Mouse (Mus musculus) hindbrain, embryonic 13.5 days (tissue): ENCODE measurements around the gene Nlrp10. TPM values are rescaled to one million over a fixed set of nuclear protein-coding genes. Genes with fewer than 3 reads are reported as not detected.
A peak's percentile ranks its signal among the peaks of the same experiment; 100 is the strongest.

Experiments
- ATAC-seq: fragments of 200-750 bp; cut with Nextera tagmentation; 2 replicates; pipeline ENCODE4 v1.8.0; 2017; ENCODE audit warnings: moderate TSS enrichment; ENCODE audit not compliant: low FRiP score
- H3K27ac ChIP-seq: fragments of 300-500 bp; sonication (generic); 2 replicates; pipeline ENCODE4 v1.5.1; 2015; ENCODE audit warnings: inconsistent platforms, mild to moderate bottlenecking, moderate library complexity
- H3K27me3 ChIP-seq: fragments of 300-500 bp; sonication (generic); 2 replicates; pipeline ENCODE4 v1.6.1; 2015; ENCODE audit warnings: mild to moderate bottlenecking, inconsistent platforms
- H3K36me3 ChIP-seq: fragments of 300-500 bp; sonication (generic); 2 replicates; pipeline ENCODE4 v1.6.1; 2015; ENCODE audit warnings: mild to moderate bottlenecking, inconsistent platforms
- H3K4me1 ChIP-seq: fragments of 300-500 bp; sonication (generic); replicated peaks from 2 replicates; pipeline ENCODE4 v1.6.1; 2015; ENCODE audit warnings: inconsistent platforms
- H3K4me2 ChIP-seq: fragments of 300-500 bp; sonication (generic); 2 replicates; pipeline ENCODE4 v1.6.1; 2015; ENCODE audit warnings: inconsistent platforms, mild to moderate bottlenecking, moderate library complexity
- H3K4me3 ChIP-seq: fragments of 300-500 bp; sonication (generic); 2 replicates; pipeline ENCODE4 v1.5.1; 2015; ENCODE audit warnings: mild to moderate bottlenecking, inconsistent platforms
- H3K9ac ChIP-seq: fragments of 300-500 bp; sonication (generic); 2 replicates; pipeline ENCODE4 v1.6.1; 2015; ENCODE audit warnings: mild to moderate bottlenecking, inconsistent platforms
- H3K9me3 ChIP-seq: fragments of 300-500 bp; sonication (generic); 2 replicates; pipeline ENCODE4 v1.6.1; 2016; ENCODE audit warnings: inconsistent platforms
- WGBS: fragments of 180-500 bp; shearing (Covaris S2); methylation state at CpG from one replicate; pipeline ENCODE4 v1.1.7; 2015; 5-methylcytosine and 5-hydroxymethylcytosine counted together
- polyA plus RNA-seq: library from polyadenylated mRNA; unstranded; fragments of >200 nt; fragmentation: Nextera tagmentation; extraction: Ambion mirVana; gene quantifications from 2 replicates; pipeline ENCODE4 v1.2.1, GENCODE M21; 2015

The Nlrp10 gene
- 0.04 TPM in 1 of 2 replicates, not detected in the other for polyA plus RNA-seq

GRCm38 (mm10) chr7:108929726-108930393, at the start of gene Nlrp10:
Gene Nlrp10 (minus strand): TSS chr7:108930178.
- H3K9ac ChIP-seq, result no peak within 1 kb of the TSS

GRCm38 (mm10) chr7:108972273-108972672, 42.3 kb upstream of the Nlrp10 start:
- H3K27me3 ChIP-seq, result peaks cover 19% of the 10 kb centered on the region
- H3K27ac ChIP-seq, result peak overlapping the region; percentile 65
- no peak overlapping the region for H3K4me3 ChIP-seq
- no peaks in the 10 kb centered on the region for H3K9me3 ChIP-seq
- 28% methylated on average over 6 of the region's 6 CpGs for WGBS
- no peak overlapping the region for H3K9ac ChIP-seq
- H3K36me3 ChIP-seq, result no peaks in the 10 kb centered on the region
- peak overlapping the region; percentile 17; the same call in 1 of the 2 replicates for H3K4me2 ChIP-seq
- peaks cover 24% of the 10 kb centered on the region for H3K4me1 ChIP-seq
- peak; percentile 85 for ATAC-seq

More at GRCm38 (mm10) chr7:108929726-108930393, at the start of gene Nlrp10:
- no peak within 1 kb of the TSS for H3K4me3 ChIP-seq
- 82% methylated on average over 6 of the region's 6 CpGs for WGBS
- H3K27me3 ChIP-seq, result 0 out of 2 replicates have a peak, but pooled peaks cover 12% of the 10 kb centered on the region
- H3K36me3 ChIP-seq, result no peaks in the 10 kb centered on the region
- no peak for ATAC-seq
- H3K4me2 ChIP-seq, result no peak within 1 kb of the TSS
- no peaks in the 10 kb centered on the region for H3K9me3 ChIP-seq
- peaks cover 2% of the 10 kb centered on the region for H3K4me1 ChIP-seq
- no peak within 1 kb of the TSS for H3K27ac ChIP-seq

- Histone ChIP-seq H3K36me3 (no peaks in the 10 kb centered on the region), H3K4me2 (no peak overlapping the region), H3K27me3 (peaks cover 19% of the 10 kb centered on the region), H3K4me1 (peaks cover 37% of the 10 kb centered on the region), H3K27ac (no peak overlapping the region), H3K9me3 (no peaks in the 10 kb centered on the region), H3K9ac (no peak overlapping the region), H3K4me3 (no peak overlapping the region)
- 43% methylated on average over 6 of the region's 6 CpGs for WGBS
- no peak for ATAC-seq
Measured at GRCm38 (mm10) chr7:108968201-108968600, 38.2 kb upstream of the Nlrp10 start.

GRCm38 (mm10) chr7:108966742-108967362, 36.9 kb upstream of the Nlrp10 start:
- Histone ChIP-seq H3K36me3 (no peaks in the 10 kb centered on the region), H3K4me3 (no peak overlapping the region), H3K4me2 (no peak overlapping the region), H3K27ac (no peak overlapping the region), H3K9ac (peak overlapping the region; percentile 44; the same call in 1 of the 2 replicates), H3K4me1 (peaks cover 27% of the 10 kb centered on the region), H3K27me3 (peaks cover 19% of the 10 kb centered on the region), H3K9me3 (no peaks in the 10 kb centered on the region)
- 30% methylated on average over 7 of the region's 7 CpGs for WGBS
- ATAC-seq, result peak; percentile 70

- H3K4me3 ChIP-seq, result no peak overlapping the region
- no peak for ATAC-seq
- H3K9ac ChIP-seq, result no peak overlapping the region
- no peaks in the 10 kb centered on the region for H3K9me3 ChIP-seq
- H3K4me1 ChIP-seq, result peaks cover 22% of the 10 kb centered on the region
- H3K36me3 ChIP-seq, result no peaks in the 10 kb centered on the region
- 41% methylated on average over 2 of the region's 2 CpGs for WGBS
- H3K4me2 ChIP-seq, result no peak overlapping the region
- H3K27me3 ChIP-seq, result peaks cover 17% of the 10 kb centered on the region
- no peak overlapping the region for H3K27ac ChIP-seq
Measured at GRCm38 (mm10) chr7:108965968-108966367, 36.0 kb upstream of the Nlrp10 start.

- Histone ChIP-seq H3K36me3 (no peaks in the 10 kb centered on the region), H3K4me3 (no peak overlapping the region), H3K4me1 (no peaks in the 10 kb centered on the region), H3K9me3 (no peaks in the 10 kb centered on the region), H3K4me2 (no peak overlapping the region), H3K27me3 (peaks cover 7% of the 10 kb centered on the region), H3K9ac (no peak overlapping the region), H3K27ac (no peak overlapping the region)
- no peak for ATAC-seq
- WGBS, result 83% methylated on average over 2 of the region's 2 CpGs
Measured at GRCm38 (mm10) chr7:108957734-108958133, 27.8 kb upstream of the Nlrp10 start.

GRCm38 (mm10) chr7:108954185-108954584, 24.2 kb upstream of the Nlrp10 start:
- WGBS, result 60% methylated on average over 4 of the region's 4 CpGs
- Histone ChIP-seq H3K4me3 (no peak overlapping the region), H3K4me1 (peaks cover 24% of the 10 kb centered on the region), H3K9ac (no peak overlapping the region), H3K27me3 (peaks cover 37% of the 10 kb centered on the region), H3K9me3 (no peaks in the 10 kb centered on the region), H3K36me3 (no peaks in the 10 kb centered on the region), H3K4me2 (no peak overlapping the region), H3K27ac (no peak overlapping the region)
- no peak for ATAC-seq

- H3K4me1 ChIP-seq, result peaks cover 24% of the 10 kb centered on the region
- H3K4me3 ChIP-seq, result no peak overlapping the region
- WGBS, result 87% methylated on average over 6 of the region's 6 CpGs
- ATAC-seq, result no peak
- no peak overlapping the region for H3K9ac ChIP-seq
- no peaks in the 10 kb centered on the region for H3K36me3 ChIP-seq
- no peak overlapping the region for H3K27ac ChIP-seq
- H3K4me2 ChIP-seq, result no peak overlapping the region
- peaks cover 42% of the 10 kb centered on the region for H3K27me3 ChIP-seq
- no peaks in the 10 kb centered on the region for H3K9me3 ChIP-seq
Measured at GRCm38 (mm10) chr7:108952801-108953200, 22.8 kb upstream of the Nlrp10 start.

- H3K36me3 ChIP-seq, result peaks cover 5% of the 10 kb centered on the region
- peaks cover 24% of the 10 kb centered on the region for H3K4me1 ChIP-seq
- under 1% methylated on average over 52 of the region's 52 CpGs for WGBS
- peak; percentile 78 for ATAC-seq
- H3K9ac ChIP-seq, result peak overlapping the region; percentile 79
- H3K4me3 ChIP-seq, result peak overlapping the region; percentile 71
- H3K27me3 ChIP-seq, result peaks cover 42% of the 10 kb centered on the region
- H3K9me3 ChIP-seq, result no peaks in the 10 kb centered on the region
- H3K27ac ChIP-seq, result peak overlapping the region; percentile 76
- H3K4me2 ChIP-seq, result peak overlapping the region; percentile 87
Measured at GRCm38 (mm10) chr7:108950762-108951331, 20.9 kb upstream of the Nlrp10 start.

- Histone ChIP-seq H3K27me3 (peaks cover 42% of the 10 kb centered on the region), H3K4me3 (peak within 1 kb of the TSS; percentile 71), H3K4me2 (peak within 1 kb of the TSS; percentile 87), H3K27ac (peak within 1 kb of the TSS; percentile 76), H3K9me3 (no peaks in the 10 kb centered on the region), H3K9ac (peak within 1 kb of the TSS; percentile 79), H3K36me3 (peaks cover 10% of the 10 kb centered on the region), H3K4me1 (peaks cover 24% of the 10 kb centered on the region)
- ATAC-seq, result peak; percentile 89
- under 1% methylated on average over 34 of the region's 44 CpGs for WGBS
Measured at GRCm38 (mm10) chr7:108950312-108950761, 20.4 kb upstream of the Nlrp10 start, which contains the start of gene Tub. Gene Tub (plus strand): TSS chr7:108950338.

- H3K4me2 ChIP-seq, result no peak overlapping the region
- peaks cover 42% of the 10 kb centered on the region for H3K27me3 ChIP-seq
- H3K4me3 ChIP-seq, result no peak overlapping the region
- no peak for ATAC-seq
- H3K27ac ChIP-seq, result no peak overlapping the region
- H3K9me3 ChIP-seq, result no peaks in the 10 kb centered on the region
- WGBS, result 37% methylated on average over 2 of the region's 2 CpGs
- H3K4me1 ChIP-seq, result peaks cover 24% of the 10 kb centered on the region
- peaks cover 18% of the 10 kb centered on the region for H3K36me3 ChIP-seq
- H3K9ac ChIP-seq, result no peak overlapping the region
Measured at GRCm38 (mm10) chr7:108949301-108949700, 19.3 kb upstream of the Nlrp10 start.

- Histone ChIP-seq H3K27me3 (peaks cover 42% of the 10 kb centered on the region), H3K36me3 (peaks cover 20% of the 10 kb centered on the region), H3K4me2 (no peak overlapping the region), H3K27ac (no peak overlapping the region), H3K4me3 (no peak overlapping the region), H3K9me3 (no peaks in the 10 kb centered on the region), H3K4me1 (peaks cover 24% of the 10 kb centered on the region), H3K9ac (no peak overlapping the region)
- no peak for ATAC-seq
Measured at GRCm38 (mm10) chr7:108948611-108949010, 18.6 kb upstream of the Nlrp10 start.
